Mouse (Mus musculus): ENCODE measurements around the gene Serpina9.
"Not testable (repeated sequence)": the region's sequence is repeated elsewhere in the genome, so short reads cannot be mapped to it uniquely, and the experiment has no call there.

Gene Serpina9

DNA sequence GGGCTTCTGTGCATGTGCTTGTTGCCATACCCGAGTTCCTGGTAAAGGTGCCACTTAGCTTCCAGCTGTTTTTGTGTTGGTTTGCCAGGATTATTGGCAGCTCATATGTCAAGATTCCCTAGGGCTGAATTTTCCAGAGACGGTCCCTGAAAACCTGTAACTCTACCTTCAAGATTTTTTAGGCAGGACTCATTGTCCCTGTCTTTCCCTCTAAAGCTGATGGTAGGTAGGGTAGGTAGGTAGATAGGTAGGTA lies 24.1 kb downstream of the Serpina9 start:
- DNase-seq, result no peak

DNA sequence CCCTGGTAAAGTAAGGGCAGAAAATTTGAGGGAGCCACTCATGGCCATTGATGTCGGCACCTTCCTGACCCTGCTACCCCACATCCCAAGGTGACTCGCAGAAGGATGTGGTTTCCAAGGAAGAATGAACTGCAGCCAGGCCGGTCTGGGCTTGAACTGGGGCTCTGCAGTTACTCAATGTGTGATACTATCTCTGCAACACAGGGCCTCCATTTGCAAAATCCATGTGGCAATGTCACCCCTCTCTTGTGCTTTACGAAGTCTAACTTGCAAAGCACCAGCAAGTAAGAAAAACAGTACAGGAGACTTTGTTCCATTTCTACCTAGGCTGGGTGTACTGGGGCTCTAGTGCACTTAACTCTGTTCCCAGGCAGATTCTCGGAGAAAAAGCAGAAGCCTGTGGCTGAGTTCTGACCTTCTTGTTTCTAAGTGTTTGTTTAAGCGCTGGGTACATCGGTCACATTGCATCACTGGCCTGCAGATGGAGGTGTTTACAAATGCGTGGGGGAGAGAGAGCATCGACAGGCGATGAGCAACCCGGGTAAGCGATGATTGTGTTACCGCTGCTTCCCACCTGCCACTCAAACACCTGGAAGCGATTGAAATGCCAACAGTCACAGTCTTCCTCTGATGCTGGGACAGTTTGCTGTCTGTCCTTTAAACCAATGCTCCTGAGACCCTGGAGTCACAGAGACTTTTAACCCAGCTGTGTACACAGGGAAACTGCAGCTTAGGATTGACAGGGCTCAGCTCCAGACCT lies 24.6 kb downstream of the Serpina9 start:
- no peak for DNase-seq

DNA sequence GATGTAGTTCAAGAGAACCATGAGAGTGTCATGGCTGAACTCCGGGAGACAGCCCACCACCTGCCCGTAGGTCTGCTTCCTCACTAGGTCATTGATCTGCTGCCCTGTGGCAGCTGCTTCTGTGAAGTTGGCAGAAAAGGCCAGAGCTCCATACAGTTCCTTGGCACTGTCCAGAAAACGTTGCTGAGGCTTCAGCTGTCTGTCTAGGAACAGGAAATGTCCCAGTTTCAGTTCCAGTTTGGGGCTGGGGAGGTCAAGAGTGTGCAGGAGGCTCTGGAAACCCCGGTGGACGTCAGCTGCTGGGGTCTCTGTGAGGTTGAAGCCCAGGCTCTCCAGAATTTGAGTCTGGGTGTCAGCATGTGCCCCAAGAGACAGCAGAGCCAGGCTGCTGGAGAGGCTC lies 27.7 kb downstream of the Serpina9 start:
- DNase-seq, result no peak

DNA sequence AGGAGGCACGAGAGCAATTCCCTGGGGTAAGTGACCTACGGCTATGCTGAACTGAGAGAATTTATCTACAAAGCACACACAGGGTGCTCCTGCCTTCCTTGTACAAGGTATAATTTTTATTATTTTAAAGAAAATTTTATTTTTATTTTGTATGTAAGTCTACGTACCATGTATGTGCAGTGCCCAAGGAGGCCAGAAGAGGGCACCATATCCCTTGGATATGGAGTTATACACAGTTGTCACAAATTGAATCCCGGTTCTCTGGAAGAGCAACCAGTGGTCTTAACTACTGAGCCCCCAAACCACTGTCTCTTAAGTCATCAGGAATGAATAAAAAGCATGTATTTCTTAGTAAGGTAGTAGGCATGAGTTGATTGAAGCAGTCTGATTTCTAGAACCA lies 28.6 kb downstream of the Serpina9 start:
- DNase-seq, result peak; percentile 23 to 35

DNA sequence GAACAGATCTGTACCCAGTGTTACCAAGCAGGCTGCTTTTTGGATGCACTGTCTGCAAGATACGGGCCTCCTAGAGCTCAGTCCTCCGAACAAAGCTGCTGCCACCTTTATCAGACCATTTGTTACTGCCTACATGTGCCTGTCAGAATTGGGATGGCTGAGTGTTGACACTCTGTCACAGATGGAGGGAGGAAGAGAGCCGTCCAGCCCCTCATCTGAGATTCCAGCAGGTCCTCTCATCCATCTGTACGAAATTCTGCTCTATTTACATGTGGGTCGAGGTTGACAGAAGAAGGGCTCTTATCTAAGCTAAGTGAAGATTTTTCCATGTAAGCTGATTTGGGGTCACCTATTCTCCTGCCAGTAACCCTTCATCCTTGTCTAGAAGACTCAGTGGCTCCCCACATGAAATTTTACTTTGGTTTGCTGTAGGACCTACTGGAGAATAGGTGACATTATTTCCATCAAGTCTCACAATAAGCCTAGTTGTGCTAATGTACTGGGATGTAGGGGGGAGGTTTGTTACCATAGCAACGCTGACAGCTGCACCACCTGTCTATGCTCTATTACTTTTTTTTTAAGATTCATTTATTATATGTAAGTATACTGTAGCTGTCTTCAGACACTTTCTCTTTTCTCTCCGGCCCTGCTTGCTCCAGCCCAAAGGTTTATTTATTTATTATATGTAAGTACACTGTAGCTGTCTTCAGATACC lies 31.8 kb downstream of the Serpina9 start:
- DNase-seq, result no peak

DNA sequence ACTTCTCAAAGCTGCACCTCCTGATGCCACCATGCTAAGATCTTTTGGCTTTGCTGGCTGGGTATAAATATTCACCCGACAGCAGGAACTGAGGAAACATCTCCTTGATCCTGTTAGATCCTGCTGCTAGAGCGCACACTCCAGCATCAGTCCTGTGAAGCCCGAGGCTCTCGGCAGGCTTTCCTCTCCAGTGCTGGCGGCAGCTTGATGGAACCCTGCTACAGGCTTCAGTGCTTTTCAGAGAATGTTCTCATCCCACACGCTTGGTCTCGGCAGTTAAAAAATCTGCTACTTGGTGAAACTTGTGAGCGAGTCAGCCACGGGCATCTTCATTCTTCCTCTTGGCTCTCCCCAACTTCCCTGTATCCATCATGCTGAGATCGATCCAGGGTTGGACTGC lies 35.3 kb downstream of the Serpina9 start:
- no peak for DNase-seq

DNA sequence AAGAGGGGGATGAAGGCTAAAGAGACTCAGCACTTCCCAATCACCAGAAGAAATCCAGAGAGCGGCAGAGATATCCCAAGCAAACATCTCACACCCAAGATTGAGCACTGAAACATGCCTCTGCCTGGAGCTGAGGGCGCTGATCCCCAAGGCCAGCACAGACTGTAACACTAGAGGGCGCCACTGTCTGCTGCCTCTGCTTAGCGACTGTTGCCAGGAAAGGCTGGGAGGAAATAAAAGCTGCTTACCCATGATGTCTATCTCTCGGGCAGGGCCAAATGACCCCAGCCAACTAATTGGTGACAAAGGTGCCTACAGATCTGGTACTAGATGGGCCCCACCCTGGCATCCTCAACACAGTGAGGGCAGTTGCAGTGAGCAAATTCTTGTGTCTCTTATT lies 35.7 kb downstream of the Serpina9 start:
- DNase-seq, result no peak

DNA sequence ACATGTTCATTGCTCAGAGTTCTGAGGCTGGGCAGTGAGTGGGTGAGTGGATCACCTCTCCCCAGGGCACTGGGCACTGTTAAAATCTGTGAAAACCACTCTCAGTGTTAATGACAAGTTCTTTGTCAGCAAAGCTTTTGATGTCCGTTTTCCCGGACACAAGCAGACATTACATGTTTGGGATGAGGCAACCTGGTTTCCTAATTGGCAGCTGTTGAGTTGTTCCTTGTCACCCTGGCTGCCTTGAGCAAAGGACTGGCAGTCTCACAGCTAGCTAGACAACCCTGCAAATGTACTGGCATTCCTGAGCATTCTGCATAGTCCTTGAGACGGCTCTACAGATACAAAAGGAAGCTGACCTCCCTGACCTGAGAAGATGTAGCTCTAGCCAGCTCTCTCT lies 36.5 kb downstream of the Serpina9 start:
- DNase-seq, result no peak

DNA sequence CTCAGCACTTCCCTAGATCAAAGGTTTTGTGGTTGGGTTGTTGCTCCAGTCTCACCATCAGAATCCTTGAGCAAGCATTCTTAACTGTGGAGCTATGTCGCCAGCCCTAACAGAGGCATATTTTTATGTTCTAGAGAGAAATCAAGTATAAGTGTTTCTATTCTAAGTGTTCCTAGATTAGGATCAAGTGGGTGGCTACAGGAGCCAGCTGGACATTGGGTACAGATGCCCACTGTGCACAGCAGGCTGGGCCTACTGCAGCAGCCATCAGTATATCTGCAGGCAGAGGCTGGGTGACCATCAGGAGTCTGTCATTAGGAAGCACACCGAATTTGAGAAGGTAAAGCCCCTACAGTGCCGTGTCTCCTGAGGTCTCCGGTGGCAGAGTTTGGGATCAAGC lies 42.5 kb downstream of the Serpina9 start:
- no peak for DNase-seq

DNA sequence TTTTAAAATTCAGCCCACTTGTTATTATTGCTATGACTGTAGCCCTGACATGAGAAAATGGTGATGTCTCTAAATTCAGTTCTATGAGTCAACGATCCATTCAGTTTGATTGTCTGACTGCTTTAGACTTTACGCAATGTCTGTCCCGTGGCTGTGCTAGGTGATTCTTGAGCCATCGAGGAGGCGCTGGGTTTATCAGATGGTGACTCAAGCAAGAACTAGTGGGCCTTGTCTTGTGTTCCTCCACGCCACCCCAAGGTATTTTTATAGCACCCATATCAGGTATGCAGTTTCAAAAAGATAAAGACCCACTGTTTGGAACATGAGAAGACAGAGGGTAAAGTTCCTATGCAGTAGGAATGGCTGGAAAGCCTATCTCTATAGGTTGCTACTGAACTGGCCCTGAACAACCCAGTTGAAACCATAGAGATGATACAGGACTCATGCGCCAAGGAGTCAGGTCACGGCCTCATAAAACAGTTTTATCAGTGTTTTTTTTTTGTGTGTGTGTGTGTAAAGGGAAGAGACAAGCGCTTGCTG lies 43.9 kb downstream of the Serpina9 start:
- DNase-seq, result no peak

DNA sequence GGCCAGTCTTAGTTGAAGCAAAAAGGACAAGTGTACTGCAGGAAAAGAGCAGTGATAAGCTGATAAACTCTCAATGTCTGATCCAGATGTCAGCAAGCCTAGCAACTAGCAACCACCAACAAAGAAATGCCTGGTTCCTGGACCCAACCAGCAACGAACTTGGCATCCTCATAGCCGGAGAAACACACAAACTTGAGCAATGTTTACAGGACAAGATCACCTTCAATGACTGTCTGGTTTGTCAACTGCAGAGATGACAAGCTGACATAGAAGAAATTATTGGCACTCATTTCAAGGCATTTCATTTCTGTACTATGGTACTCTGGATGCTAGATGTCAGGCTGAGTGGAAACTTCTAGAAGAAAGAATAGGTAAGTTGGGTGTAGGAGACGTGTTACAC lies 46.8 kb downstream of the Serpina9 start:
- no peak for DNase-seq

DNA sequence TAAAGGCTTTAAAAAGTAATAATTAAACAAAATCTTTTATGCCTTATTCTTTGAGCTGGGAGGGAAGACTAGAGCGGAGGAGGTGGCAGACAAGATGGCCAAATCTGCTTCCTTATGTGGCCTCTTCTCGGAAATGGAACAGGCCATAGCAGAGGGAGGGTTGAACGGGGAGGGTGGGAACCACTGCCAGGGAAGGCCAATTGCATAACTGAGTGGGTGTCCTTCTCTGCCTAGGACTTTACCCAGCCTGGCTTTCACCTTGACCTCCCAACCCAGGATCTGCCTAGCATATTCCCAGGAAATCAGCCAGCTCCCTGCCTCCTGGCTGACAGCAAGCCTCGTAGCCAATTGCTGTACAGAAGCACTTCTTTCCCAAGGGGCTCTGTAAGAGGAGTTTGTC lies 50.3 kb downstream of the Serpina9 start:
- DNase-seq, result no peak

DNA sequence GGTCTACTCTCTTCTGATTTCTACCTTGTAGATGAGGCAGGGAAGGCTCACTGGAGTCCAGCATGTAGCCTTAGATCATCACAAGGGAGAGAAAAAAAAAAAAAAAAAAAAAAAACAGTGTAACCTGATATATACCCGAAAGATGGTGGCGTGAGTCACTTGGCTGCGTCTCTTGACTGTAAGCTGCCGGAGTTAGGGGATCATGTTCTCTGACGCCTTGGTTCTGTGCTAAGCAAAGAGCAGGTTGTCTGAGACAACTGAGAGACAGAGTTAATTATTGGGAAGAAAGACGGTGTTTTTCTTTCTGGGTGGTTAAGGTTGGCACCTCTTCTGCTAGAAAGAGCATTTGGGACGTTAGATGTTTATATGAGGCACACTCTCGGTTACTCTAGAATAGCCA lies 50.7 kb downstream of the Serpina9 start:
- no peak for DNase-seq

DNA sequence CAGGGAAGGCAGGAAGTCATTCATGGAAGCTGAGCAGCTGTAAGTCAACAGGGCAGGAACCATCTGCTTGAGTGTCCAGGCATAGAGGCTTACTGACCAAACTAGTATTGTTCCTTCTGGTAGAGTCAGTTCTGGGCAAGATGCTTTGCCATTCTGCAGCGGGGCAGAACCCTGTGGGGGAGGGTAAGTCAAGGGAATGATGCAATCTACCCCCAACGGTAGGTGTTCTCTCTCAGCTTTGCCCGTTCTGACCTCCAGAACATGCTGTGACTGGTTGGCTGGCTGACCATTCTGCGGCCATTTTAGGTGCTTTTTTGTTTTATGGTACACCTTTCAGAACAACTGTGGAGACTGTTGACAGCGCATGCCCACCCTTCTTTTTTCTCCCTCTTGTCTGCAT lies 51.2 kb downstream of the Serpina9 start:
- no peak for DNase-seq

DNA sequence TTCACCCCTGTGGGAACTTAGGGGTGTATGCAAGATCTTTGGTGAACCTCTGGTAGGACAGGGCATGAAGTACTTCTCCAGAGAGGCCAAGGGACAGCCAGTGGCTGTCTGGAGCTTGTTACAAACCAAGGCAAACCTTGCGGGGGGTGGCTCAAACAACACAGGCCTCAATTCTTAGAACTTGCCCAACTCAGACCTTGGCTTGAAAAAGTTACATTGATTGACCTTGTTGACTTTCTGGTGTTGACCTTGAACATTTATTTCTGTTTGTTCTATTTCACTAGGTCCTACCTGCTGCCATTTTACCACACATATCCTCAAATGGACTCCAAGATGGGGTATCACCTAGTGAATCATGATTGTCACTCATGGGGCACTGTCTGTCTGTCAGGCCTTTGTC lies 51.8 kb downstream of the Serpina9 start:
- no peak for DNase-seq

DNA sequence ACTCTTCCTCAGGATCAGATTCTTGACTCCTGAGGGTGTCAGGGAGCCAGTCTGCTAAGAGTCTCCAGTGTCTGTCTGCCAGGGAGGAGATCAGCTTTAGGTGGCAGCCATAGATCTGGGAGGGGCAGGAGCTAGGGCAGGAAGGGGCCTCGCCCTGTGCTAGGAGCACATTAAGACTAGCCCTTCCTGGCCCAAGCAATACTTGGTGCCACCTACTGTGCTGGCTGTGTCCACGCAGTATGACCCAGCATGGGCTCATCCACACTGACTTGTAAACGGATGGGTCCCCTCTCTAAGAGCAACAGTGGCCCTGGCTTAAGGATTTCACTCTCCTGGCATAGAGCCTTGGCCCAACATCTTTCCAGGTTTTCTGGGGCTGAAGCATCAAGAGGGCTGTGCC lies 54.8 kb downstream of the Serpina9 start, which contains the start of gene Serpina1e:
Gene Serpina1e (minus strand): TSS at position 178 of the 400 bp plus-strand sequence.
- no peak for DNase-seq

DNA sequence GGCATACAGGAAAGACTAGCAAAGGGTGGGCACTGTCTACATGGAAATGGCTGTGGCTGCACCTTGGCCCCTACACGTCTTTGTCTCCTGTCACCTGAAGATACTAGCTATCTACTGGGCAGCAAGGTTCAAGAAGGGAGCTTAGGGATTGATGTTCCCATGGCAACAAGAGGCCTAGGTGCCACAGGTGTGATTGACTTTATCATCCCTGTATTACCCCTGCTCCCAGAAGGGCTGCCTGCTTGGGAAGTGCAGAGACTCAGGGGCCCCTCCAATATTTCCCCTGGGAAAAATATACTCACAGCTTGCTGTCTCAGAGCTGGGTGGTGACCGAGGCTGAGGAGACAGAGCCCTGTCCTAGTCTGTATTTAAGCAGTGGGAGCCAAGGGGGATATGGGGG lies 57.0 kb downstream of the Serpina9 start:
- not testable (repeated sequence) for DNase-seq

DNA sequence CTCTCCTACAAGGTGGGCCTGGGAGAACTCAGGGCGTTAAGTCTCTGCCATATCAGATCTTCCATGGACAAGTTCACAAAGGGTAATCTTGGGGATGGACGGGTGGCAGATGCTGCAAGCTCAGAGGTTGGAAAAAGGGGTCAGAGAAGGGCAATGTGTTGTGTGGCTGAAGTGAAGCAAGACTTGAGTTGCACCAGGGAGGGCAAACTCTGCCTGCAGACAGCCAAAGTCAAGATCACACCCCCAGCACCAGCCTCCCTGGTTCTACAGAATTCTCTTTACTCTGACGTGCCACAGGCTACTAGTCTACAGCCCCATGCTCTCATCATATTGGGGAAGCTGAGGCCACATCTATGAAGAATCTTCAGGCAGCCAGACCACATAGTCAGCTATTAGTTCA lies 60.6 kb downstream of the Serpina9 start:
- not testable (repeated sequence) for DNase-seq

DNA sequence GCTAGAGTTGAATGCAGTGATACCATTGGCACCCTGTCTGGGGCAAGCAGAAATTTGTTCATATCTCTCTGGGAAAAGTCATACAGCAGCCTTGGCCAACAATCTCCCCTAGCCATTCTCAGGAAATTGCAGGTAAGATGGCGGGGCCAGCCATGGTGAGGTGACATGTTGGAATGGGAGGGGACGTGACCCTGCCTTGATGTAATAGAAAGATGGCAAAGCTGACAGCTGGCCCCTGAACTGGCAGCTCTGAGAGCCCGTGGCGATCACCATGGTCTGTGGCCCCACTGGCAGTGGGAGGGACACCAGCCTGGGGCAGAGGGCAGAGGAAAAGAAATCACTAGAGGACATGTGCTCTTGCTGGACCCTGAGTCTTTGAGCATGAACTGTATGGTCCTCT lies 67.3 kb downstream of the Serpina9 start:
- DNase-seq, result no peak
